Mouse (Mus musculus) right cerebral cortex, adult 2 months (tissue): ENCODE measurements around the gene Mef2b.

Source experiments
- DNase-seq, 2 experiments: peaks; one replicate each; pipeline ENCODE4 v3.0.0; 2021 to 2022; ENCODE audit warnings: low spot score in 2 of 2

Gene Mef2b

DNA sequence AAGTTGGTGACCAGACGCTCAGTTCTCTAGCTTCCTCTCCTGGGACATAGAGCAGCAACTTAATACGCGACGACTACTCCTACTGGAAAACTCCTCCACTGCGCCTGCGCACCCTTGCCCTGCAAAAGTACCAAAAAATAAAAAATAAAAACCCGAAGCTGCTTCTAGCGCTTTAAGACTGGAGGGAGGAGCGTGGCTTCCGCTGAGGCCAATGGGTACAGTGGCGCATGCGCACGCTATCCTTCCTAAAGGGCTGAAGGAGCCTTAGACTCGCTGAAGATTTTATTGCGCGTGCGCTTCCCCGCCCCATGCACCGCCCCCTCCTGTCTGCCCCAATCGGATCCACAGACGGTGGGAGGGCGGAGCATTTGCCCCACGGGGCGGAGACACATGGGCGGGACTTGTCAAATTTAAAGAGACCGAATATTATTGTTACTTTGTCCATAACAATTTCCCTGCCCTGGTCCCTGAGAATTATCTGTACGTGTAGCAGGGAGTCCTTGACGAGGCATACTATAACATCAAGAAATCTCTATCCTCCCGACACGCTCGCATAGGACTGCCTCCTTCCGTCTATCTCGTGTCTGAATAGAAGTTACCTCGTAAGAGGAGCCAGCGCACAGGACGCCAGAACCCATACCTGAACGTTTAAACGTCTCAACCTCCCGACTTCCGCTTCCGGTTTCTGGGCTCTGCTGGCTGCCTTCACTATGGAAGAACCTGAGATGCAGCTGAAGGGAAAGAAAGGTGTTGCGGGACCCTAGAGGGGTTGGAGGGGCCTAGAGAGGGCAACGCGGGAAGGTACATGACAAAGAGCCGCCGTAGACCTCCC, at the start of gene Mef2b, which contains the start of the genes Rfxank and Borcs8:
Gene Mef2b, plus strand, starts transcription at position 686 of the 832 bp plus-strand sequence.
Gene Rfxank, minus strand, starts transcription at position 129 of the 832 bp plus-strand sequence.
Gene Borcs8, plus strand, starts transcription at position 474 of the 832 bp plus-strand sequence.
- peak; percentile 97 to 99 for DNase-seq

- no peak for DNase-seq
Observed at GRCm38 (mm10) chr8:70092786-70093185, 46.7 kb upstream of the Mef2b start.

DNA sequence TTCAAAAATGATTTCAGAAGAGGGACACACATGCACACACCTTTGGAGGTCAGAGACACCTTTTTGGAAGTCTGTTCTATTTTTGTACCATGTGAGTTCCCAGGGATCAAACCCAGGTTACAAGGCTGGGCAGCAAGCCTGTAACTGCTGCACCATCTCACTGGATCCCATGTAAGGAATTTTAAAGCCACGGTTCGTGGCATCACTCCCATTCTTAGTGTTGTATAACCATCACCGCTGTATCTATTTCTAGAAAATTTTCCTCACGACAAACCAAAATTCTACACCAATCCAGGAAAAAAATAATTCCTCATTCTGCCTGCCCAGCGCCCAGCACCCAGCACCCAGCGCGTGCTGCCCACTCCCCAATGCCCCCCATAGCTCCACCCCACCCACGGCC, 40.2 kb upstream of the Mef2b start:
- DNase-seq, result peak in 1 of 2 experiments; percentile 65

- DNase-seq, result no peak
Observed at GRCm38 (mm10) chr8:70100241-70100640, 39.3 kb upstream of the Mef2b start.

DNA sequence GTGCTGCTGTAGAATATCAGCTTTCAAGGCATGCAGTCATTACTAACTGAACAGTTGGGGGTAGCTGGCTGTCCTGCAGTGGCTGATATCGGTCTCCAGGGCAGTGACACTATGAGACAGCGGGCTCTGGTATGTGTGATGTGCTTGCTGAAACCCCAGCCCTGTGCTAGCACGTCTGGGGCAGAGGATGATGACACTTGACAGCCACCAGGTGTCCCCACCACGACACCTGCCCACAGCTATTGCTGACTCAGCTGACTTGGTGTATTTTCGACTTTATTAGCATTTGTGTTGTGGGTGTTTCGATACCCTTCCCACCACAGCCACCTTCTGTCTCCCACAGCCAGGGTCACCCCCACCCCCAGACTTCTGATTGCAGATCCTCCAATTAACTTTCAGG, 35.0 kb upstream of the Mef2b start:
- DNase-seq, result no peak

GRCm38 (mm10) chr8:70104922-70105321, 34.6 kb upstream of the Mef2b start:
- no peak for DNase-seq

DNA sequence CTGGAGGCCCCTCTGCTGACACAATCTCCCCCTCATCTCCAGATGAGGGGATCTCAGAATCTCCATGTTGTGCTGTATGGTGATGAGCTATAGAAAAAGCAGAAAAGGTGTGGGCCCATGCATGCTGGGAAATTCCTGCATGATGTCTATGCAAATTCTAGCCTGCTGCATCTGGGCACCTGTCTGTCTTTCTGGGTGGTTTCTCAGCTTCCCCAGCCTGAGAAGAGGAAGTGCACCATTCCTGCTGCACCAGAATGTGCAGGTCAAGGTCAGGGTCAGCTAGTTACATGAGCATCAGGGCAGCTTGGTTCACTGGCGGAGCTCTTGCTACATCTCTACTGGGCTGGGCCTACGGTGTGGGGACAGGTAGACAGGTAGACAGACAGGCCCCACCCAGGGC, 29.1 kb upstream of the Mef2b start:
- no peak for DNase-seq

- DNase-seq, result no peak
Observed at GRCm38 (mm10) chr8:70111192-70111795, 28.2 kb upstream of the Mef2b start.

- DNase-seq, result peak in 1 of 2 experiments; percentile 33
Observed at GRCm38 (mm10) chr8:70112401-70113016, 27.0 kb upstream of the Mef2b start.

- no peak for DNase-seq
Observed at GRCm38 (mm10) chr8:70114488-70114887, 25.0 kb upstream of the Mef2b start.

GRCm38 (mm10) chr8:70114892-70115291, 24.6 kb upstream of the Mef2b start:
- no peak for DNase-seq

DNA sequence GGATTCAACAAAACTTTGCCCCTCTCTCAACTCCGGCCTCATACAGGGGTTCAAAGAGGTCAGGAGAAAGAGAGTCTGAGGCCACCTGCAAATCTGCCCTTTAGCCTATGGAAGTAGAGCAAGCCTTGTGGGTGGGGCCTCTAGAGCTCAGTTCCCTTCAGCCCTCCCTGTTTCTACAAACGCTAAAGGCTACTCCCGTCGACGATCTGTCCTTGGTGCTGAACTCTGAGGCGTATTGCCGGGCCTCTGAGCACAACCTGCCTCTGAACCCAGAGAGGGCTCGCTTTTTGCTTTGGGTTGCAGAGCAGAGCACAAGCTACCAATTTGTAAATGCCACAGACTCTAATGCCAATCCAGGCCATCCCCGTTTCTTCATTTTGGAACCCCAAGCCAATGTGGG, 21.9 kb upstream of the Mef2b start:
- no peak for DNase-seq

DNA sequence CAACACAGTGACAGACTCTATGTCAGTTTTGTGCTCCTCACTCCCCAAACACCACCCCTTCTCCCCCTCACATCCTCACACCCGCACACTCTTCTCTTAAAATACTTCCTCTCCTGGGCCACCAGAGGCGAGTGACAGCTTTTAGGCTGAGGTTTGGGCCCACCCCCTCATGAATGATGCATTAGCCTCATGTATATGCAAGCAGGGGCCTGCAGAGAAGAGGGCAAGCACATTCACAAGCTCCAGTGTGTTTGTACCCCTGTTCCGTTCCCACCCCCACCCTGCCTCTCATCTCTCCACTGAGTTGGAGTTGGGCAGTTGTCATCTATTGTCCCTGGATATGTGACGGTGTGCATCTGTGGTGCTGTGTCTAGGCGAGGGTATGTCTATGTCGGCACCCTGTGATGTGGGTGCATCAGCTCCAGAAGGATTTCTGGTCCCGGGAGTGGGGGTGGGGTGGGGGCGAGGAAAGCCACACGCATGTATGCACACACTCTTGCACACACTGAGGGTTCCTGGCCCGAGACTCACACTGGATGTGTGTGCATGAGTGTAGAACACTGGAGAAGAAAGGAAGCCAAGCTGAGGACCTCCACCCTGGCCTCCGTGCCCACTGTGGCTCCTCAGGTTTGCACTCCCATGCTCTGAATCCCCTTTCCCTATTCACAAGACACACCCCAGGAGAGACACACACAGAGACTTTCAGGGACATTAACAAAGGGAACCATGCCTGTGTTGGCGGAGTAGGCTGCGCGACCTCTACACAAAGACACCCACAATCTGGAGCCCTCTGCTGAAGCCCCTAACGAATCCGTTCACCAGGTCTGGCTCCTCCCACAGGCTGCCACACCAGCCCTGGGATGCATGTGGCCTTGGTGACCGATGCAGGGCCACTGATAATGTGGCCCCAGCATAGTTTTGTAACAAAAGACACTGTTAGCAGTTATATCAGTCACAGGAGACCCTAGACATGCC, 20.5 kb upstream of the Mef2b start:
- peak; percentile 78 to 79 for DNase-seq

- DNase-seq, result peak; percentile 92 to 94
Observed at GRCm38 (mm10) chr8:70120667-70121066, 18.8 kb upstream of the Mef2b start, which contains the start of gene Ncan. Gene Ncan, minus strand, starts transcription at chr8:70120873.

GRCm38 (mm10) chr8:70122863-70123262, 16.6 kb upstream of the Mef2b start:
- DNase-seq, result no peak

DNA sequence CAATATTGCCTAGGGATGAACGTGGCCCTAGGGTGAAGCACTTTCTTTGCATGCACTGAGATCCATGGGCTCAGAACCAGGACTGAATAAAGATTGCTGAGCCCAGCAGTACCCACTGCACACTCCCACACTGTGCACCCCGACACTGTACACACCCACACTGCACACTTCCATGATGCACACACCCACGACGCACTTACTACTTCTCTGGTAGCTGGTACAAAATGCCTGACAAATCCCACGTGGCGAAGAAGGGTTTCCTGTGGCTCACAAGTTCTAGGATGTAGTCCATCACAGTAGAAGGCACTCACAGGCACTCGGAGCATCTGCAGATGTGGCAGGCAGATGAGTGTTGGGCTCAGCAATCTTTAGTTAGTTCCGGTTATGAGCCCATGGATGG, 14.5 kb upstream of the Mef2b start:
- peak; percentile 45 to 54 for DNase-seq

- peak; percentile 57 to 60 for DNase-seq
Observed at GRCm38 (mm10) chr8:70128435-70128834, 11.1 kb upstream of the Mef2b start.

DNA sequence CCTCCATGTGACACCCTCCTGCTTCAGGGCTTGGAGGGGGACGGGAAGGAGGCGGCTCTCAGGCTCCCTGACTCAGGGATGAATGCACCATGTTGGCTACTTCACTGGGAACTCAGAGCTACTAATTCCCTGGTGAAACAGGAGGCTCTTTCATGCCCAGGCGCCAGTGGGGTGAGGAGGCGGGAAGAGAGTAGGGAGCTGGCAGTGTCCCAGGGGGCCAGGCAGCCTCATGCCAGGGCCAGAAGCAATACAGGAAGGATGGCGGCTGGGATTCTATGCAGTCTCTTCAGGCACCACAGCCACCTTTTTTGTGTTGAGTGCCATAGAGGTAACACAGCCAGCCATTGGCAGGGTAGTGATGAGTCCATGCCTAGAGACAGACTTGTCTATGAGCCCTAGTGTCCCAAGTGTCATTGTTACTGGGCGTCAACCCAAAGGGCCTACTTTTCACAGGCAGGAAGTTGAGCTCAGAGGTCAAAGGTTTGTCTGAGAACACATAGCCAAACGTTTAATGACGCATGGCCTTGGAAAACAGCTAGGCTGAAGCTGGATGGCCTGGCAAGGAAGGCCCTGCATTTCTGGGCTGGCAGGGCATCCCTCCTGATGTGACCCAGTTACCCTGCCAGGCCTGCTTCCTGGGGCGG, 10.1 kb upstream of the Mef2b start:
- DNase-seq, result peak; percentile 51 to 67

- no peak for DNase-seq
Observed at GRCm38 (mm10) chr8:70130066-70130465, 9.4 kb upstream of the Mef2b start.

DNA sequence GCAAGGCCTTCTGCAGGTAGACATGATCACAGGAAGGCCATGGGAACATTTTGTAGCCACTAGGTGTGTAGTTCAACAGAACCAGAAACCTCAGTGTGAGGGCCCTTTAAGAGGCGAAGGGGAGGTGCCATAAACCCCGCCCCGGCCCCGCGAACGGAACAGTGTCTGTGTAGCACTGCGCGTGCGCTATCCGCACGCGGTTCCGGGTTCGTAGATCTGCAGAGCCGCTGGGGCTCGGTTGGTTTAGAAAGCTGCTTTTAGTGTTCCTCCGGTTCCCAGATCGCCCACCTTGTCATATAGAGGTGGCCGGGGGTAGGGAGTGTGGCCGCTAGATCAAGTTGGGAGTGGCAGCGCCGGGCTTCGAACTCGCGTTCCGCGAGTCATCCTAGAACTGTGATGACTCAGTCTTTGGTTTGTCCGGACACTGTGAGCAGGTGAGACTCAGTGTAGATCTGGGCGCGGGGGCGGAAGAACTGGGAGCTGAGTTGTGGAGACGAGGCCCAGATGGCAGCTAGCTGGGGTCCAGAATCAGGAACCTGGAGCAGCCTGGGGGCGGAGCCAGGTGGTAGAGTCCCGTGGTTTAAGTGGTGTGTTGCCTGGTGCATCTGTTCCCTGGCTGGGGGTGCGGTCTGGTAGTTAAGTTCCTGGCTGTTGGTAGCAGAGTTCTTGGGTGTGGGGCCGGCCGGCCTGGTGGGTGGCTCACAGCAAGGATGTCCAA, 8.2 kb upstream of the Mef2b start, which contains the start of gene Nr2c2ap:
Gene Nr2c2ap, plus strand, starts transcription at position 168 of the 718 bp plus-strand sequence.
- DNase-seq, result peak; percentile 79
